Comparison of ENCODE assay signal across 20 mouse cellular contexts in the genomic region with DNA sequence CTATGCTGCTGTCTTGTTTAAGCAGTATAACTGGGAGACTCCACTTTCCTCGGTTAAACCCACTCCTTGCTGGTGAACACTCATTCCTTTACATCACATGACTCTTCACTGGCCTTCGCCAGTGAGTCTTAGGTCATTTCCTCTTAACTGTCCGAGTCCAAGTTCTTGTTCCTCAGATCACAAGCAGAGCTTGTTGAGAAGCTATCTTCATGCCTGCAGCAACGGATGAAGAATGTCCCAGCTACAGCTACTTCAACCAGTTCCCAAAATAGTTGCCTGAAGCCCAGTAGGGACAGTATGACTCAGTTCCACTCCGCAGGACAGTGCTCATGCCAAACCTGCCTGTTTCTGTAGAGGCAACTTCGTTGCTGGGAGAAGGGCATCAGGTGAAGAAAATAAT. TPM values are rescaled to one million over a fixed set of nuclear protein-coding genes. Genes with fewer than 3 reads are reported as not detected.
DNase-seq lines count a peak whose midpoint lies in the region; ATAC-seq and TF ChIP-seq lines count a peak whose summit lies in the region.
"Had no signal": no experiment of that assay in that cellular context is flagged by ENCODE, and none has a peak within 500 bp of the region (broad histone marks: within the 10 kb centered on the region; RNA-seq: fewer than 3 reads in every experiment).

No protein-coding gene starts in this region.

- H3K27me3 ChIP-seq in heart, embryonic 12.5 days (replicated peaks), result no peaks in the 10 kb centered on the region
- H3K27me3 ChIP-seq in thymus, adult 2 months (ENCODE audit: control insufficient read depth, insufficient read depth, low read length), result no peaks in the 10 kb centered on the region
- H3K27me3 ChIP-seq: midbrain, embryonic 15.5 days had no signal

- intact Hi-C loops in heart, postnatal 25 days (cut with DNase I), result no loop called here

- H3K4me2 ChIP-seq in heart, embryonic 12.5 days, result no peak overlapping the region
- H3K4me2 ChIP-seq: liver, embryonic 11.5 days; midbrain, embryonic 15.5 days had no signal

- 29% methylated on average over 6 of the region's 6 CpGs for WGBS in heart, embryonic 12.5 days
- WGBS in thymus, adult 2 months, result 36% methylated on average over 6 of the region's 6 CpGs

- DNase-seq in heart, adult 18-20 months, result peak; percentile 50 to 69
- no peak for DNase-seq in heart, postnatal 25 days (ENCODE audit: low spot score)
- DNase-seq in brain, adult 2 months (ENCODE audit: low read depth, low spot score), result peak; percentile 47
- DNase-seq in skeletal muscle tissue, adult 2 months (ENCODE audit: low read depth, low spot score), result peak; percentile 25
- no peak for DNase-seq in kidney, adult 18-20 months
- no peak for DNase-seq in embryo, embryonic 10.5 days (ENCODE audit: low spot score)
- DNase-seq in thymus, adult 2 months, result no peak
- DNase-seq: kidney, postnatal 25 days; right cerebral cortex, postnatal 4 days; thymus, postnatal 36 days had no signal

- no peak overlapping the region for H3K9ac ChIP-seq in heart, embryonic 12.5 days
- H3K9ac ChIP-seq: midbrain, embryonic 15.5 days had no signal

- TF ChIP-seq CTCF in thymus, adult 2 months (IDR thresholded peaks at IDR 0.05; ENCODE audit: borderline replicate concordance, control insufficient read depth, extremely low read depth, insufficient read depth, low read length, poor library complexity), result no peak

- no peak for ATAC-seq in heart, embryonic 12.5 days (ENCODE audit: insufficient number of reproducible peaks, low FRiP score)
- ATAC-seq: intestine, embryonic 16.5 days; midbrain, embryonic 15.5 days had no signal

- TF ChIP-seq POLR2A in thymus, adult 2 months (IDR thresholded peaks at IDR 0.05; ENCODE audit: control insufficient read depth, extremely low read depth, insufficient read depth, low read length, poor library complexity), result no peak

- H3K36me3 ChIP-seq in heart, embryonic 12.5 days, result no peaks in the 10 kb centered on the region
- H3K36me3 ChIP-seq in thymus, adult 2 months (ENCODE audit: control insufficient read depth, insufficient read depth, low read length), result no peaks in the 10 kb centered on the region
- H3K36me3 ChIP-seq: midbrain, embryonic 15.5 days had no signal

- peaks cover 23% of the 10 kb centered on the region for H3K4me1 ChIP-seq in heart, embryonic 12.5 days (replicated peaks)
- no peaks in the 10 kb centered on the region for H3K4me1 ChIP-seq in thymus, adult 2 months (replicated peaks; ENCODE audit: control insufficient read depth, insufficient read depth, low read length)
- H3K4me1 ChIP-seq: midbrain, embryonic 15.5 days had no signal

- H3K4me3 ChIP-seq in heart, embryonic 12.5 days, result no peak overlapping the region
- H3K4me3 ChIP-seq in thymus, adult 2 months (ENCODE audit: control insufficient read depth, insufficient read depth, low read length), result no peak overlapping the region
- H3K4me3 ChIP-seq: midbrain, embryonic 15.5 days had no signal

- peak overlapping the region; percentile 50 for H3K27ac ChIP-seq in heart, embryonic 12.5 days (ENCODE audit: poor library complexity, severe bottlenecking)
- no peak overlapping the region for H3K27ac ChIP-seq in thymus, adult 2 months (ENCODE audit: control insufficient read depth, insufficient read depth, low read length)
- H3K27ac ChIP-seq: midbrain, embryonic 15.5 days had no signal

- no peaks in the 10 kb centered on the region for H3K9me3 ChIP-seq in heart, embryonic 12.5 days (replicated peaks)
- H3K9me3 ChIP-seq: midbrain, embryonic 15.5 days had no signal

RNA-seq across cellular contexts. Expression of a gene that starts 13.6 kb away (rescaled TPM):
- total RNA-seq in heart, adult 18-20 months (2021), result not detected
- not detected for total RNA-seq in heart, postnatal 25 days (2021)
- polyA plus RNA-seq in heart, embryonic 12.5 days (2016; fragmentation: Nextera tagmentation; extraction: Ambion mirVana), result not detected in 2 replicates
- not detected in 2 replicates for polyA plus RNA-seq in thymus, adult 2 months (2012; rRNA removed)
- total RNA-seq: layer of hippocampus, postnatal 10 days; left cerebral cortex, postnatal 25 days had no signal
- polyA plus RNA-seq: cerebellum, adult 2 months; hindbrain, embryonic 11.5 days; intestine, embryonic 16.5 days; liver, embryonic 11.5 days; lung, embryonic 16.5 days; midbrain, embryonic 15.5 days; stomach, embryonic 14.5 days had no signal

RNA-seq across cellular contexts. Expression of a gene that starts 27.4 kb away (rescaled TPM):
- total RNA-seq in heart, adult 18-20 months (2021), result 1 to 10 TPM; 3.4 to 4.5 TPM
- total RNA-seq in heart, postnatal 25 days (2021), result 1 to 10 TPM; 4.8 to 4.9 TPM
- polyA plus RNA-seq in heart, embryonic 12.5 days (2016; fragmentation: Nextera tagmentation; extraction: Ambion mirVana), result 0.15 and 0.35 TPM in 2 replicates
- polyA plus RNA-seq in thymus, adult 2 months (2012; rRNA removed), result 0.64 and 0.96 TPM in 2 replicates
- polyA plus RNA-seq: liver, embryonic 11.5 days; midbrain, embryonic 15.5 days had no signal

RNA-seq across cellular contexts. Expression of a gene that starts 30.2 kb away (rescaled TPM):
- 1 to 10 TPM; 4.2 to 4.9 TPM for total RNA-seq in heart, adult 18-20 months (2021)
- total RNA-seq in heart, postnatal 25 days (2021), result 1 to 10 TPM; 3.3 to 3.4 TPM
- 0.96 and 1.0 TPM in 2 replicates for polyA plus RNA-seq in heart, embryonic 12.5 days (2016; fragmentation: Nextera tagmentation; extraction: Ambion mirVana)
- 1.2 and 1.8 TPM in 2 replicates for polyA plus RNA-seq in thymus, adult 2 months (2012; rRNA removed)

RNA-seq across cellular contexts. Expression of a gene that starts 47.2 kb away (rescaled TPM):
- not detected for total RNA-seq in heart, adult 18-20 months (2021)
- not detected for total RNA-seq in heart, postnatal 25 days (2021)
- polyA plus RNA-seq in heart, embryonic 12.5 days (2016; fragmentation: Nextera tagmentation; extraction: Ambion mirVana), result not detected in 2 replicates
- polyA plus RNA-seq in thymus, adult 2 months (2012; rRNA removed), result not detected in 2 replicates
- total RNA-seq: layer of hippocampus, postnatal 10 days; left cerebral cortex, postnatal 25 days had no signal
- polyA plus RNA-seq: cerebellum, adult 2 months; hindbrain, embryonic 11.5 days; intestine, embryonic 16.5 days; liver, embryonic 11.5 days; midbrain, embryonic 15.5 days had no signal

RNA-seq across cellular contexts. Expression of a gene that starts 56.6 kb away (rescaled TPM):
- not detected for total RNA-seq in heart, adult 18-20 months (2021)
- total RNA-seq in heart, postnatal 25 days (2021), result not detected
- not detected in 2 replicates for polyA plus RNA-seq in heart, embryonic 12.5 days (2016; fragmentation: Nextera tagmentation; extraction: Ambion mirVana)
- polyA plus RNA-seq in thymus, adult 2 months (2012; rRNA removed), result not detected in 2 replicates
- total RNA-seq: layer of hippocampus, postnatal 10 days; left cerebral cortex, postnatal 25 days had no signal
- polyA plus RNA-seq: cerebellum, adult 2 months; hindbrain, embryonic 11.5 days; intestine, embryonic 16.5 days; liver, embryonic 11.5 days; lung, embryonic 16.5 days; midbrain, embryonic 15.5 days; stomach, embryonic 14.5 days had no signal

Comparison
In these comparisons a context has a peak if more than half of its experiments do, and no peak if none do; other contexts are left out.
1. DNase-seq: peak in heart, adult 18-20 months (2 of 2), brain, adult 2 months (single experiment) and skeletal muscle tissue, adult 2 months (single experiment); none in heart, postnatal 25 days (single experiment), kidney, adult 18-20 months (single experiment), embryo, embryonic 10.5 days (single experiment) and thymus, adult 2 months (single experiment).